Mouse (Mus musculus): ENCODE results near the gene Grap2. TPM values are rescaled to one million over a fixed set of nuclear protein-coding genes. Genes with fewer than 3 reads are reported as not detected.
"Not testable (repeated sequence)": the region's sequence is repeated elsewhere in the genome, so short reads cannot be mapped to it uniquely, and the experiment has no call there.

Grap2 gene
- total RNA-seq, 2 experiments from 2014 or later, result 0.64 to 1.3 TPM

- DNase-seq (ENCODE audit: low spot score in 2 of 2), result no peak
- intact Hi-C loops (cut with DNase I), result no loop called here
Observed at GRCm38 (mm10) chr15:80563634-80564208, 8.7 kb upstream of the Grap2 start.

- no peak for DNase-seq (ENCODE audit: low spot score in 2 of 2)
- intact Hi-C loops (cut with DNase I), result no loop called here
Observed at GRCm38 (mm10) chr15:80565106-80565665, 7.2 kb upstream of the Grap2 start, which contains the start of gene Enthd1. Gene Enthd1, minus strand, starts transcription at chr15:80565156.

- no peak for DNase-seq (ENCODE audit: low spot score in 2 of 2)
- intact Hi-C loops (cut with DNase I), result no loop called here
Observed at GRCm38 (mm10) chr15:80566696-80567095, 5.7 kb upstream of the Grap2 start.

GRCm38 (mm10) chr15:80567139-80567538, 5.3 kb upstream of the Grap2 start:
- intact Hi-C loops (cut with DNase I), result no loop called here
- DNase-seq (ENCODE audit: low spot score in 2 of 2), result no peak

- DNase-seq (ENCODE audit: low spot score in 2 of 2), result peak in 1 of 2 experiments; percentile 50
- intact Hi-C loops (cut with DNase I), result no loop called here
Observed at GRCm38 (mm10) chr15:80567731-80568130, 4.7 kb upstream of the Grap2 start.

GRCm38 (mm10) chr15:80569205-80569604, 3.2 kb upstream of the Grap2 start:
- no peak for DNase-seq (ENCODE audit: low spot score in 2 of 2)
- intact Hi-C loops (cut with DNase I), result no loop called here

GRCm38 (mm10) chr15:80570226-80570625, 2.2 kb upstream of the Grap2 start:
- DNase-seq (ENCODE audit: low spot score in 2 of 2), result no peak
- intact Hi-C loops (cut with DNase I), result no loop called here

GRCm38 (mm10) chr15:80571611-80572010, 783 bp upstream of the Grap2 start:
- no peak for DNase-seq (ENCODE audit: low spot score in 2 of 2)
- intact Hi-C loops (cut with DNase I), result no loop called here

GRCm38 (mm10) chr15:80572811-80573520, 572 bp downstream of the Grap2 start:
- intact Hi-C loops (cut with DNase I), result no loop called here
- DNase-seq (ENCODE audit: low spot score in 2 of 2), result no peak

GRCm38 (mm10) chr15:80574211-80575040, 2.0 kb downstream of the Grap2 start:
- DNase-seq (ENCODE audit: low spot score in 2 of 2), result no peak
- intact Hi-C loops (cut with DNase I), result no loop called here

- DNase-seq (ENCODE audit: low spot score in 2 of 2), result no peak
- intact Hi-C loops (cut with DNase I), result no loop called here
Observed at GRCm38 (mm10) chr15:80575817-80576370, 3.5 kb downstream of the Grap2 start.

- DNase-seq (ENCODE audit: low spot score in 2 of 2), result no peak
Observed at GRCm38 (mm10) chr15:80576415-80576994, 4.1 kb downstream of the Grap2 start.

GRCm38 (mm10) chr15:80577166-80577960, 5.0 kb downstream of the Grap2 start:
- DNase-seq (ENCODE audit: low spot score in 2 of 2), result no peak
- intact Hi-C loops (cut with DNase I), result no loop called here

More at GRCm38 (mm10) chr15:80576415-80576994, 4.1 kb downstream of the Grap2 start:
- intact Hi-C loops (cut with DNase I), result no loop called here

- no peak for DNase-seq (ENCODE audit: low spot score in 2 of 2)
- intact Hi-C loops (cut with DNase I), result no loop called here
Observed at GRCm38 (mm10) chr15:80579121-80579520, 6.7 kb downstream of the Grap2 start.

- intact Hi-C loops (cut with DNase I); DNase-seq (ENCODE audit: low spot score in 2 of 2): not testable (repeated sequence)
Observed at GRCm38 (mm10) chr15:80580585-80580984, 8.2 kb downstream of the Grap2 start.

GRCm38 (mm10) chr15:80582581-80583495, 10.4 kb downstream of the Grap2 start:
- no peak for DNase-seq (ENCODE audit: low spot score in 2 of 2)
- intact Hi-C loops (cut with DNase I), result no loop called here

GRCm38 (mm10) chr15:80586296-80586695, 13.9 kb downstream of the Grap2 start:
- no peak for DNase-seq (ENCODE audit: low spot score in 2 of 2)
- intact Hi-C loops (cut with DNase I), result no loop called here

GRCm38 (mm10) chr15:80590641-80591040, 18.2 kb downstream of the Grap2 start:
- intact Hi-C loops (cut with DNase I), result no loop called here
- DNase-seq (ENCODE audit: low spot score in 2 of 2), result no peak

Data from left cerebral cortex, postnatal 25 days (tissue).